Mouse (Mus musculus): ENCODE results near the gene Olfr1333.
"Not testable (repeated sequence)": the region's sequence is repeated elsewhere in the genome, so short reads cannot be mapped to it uniquely, and the experiment has no call there.

Olfr1333 gene

GRCm38 (mm10) chr4:118836179-118836578 is at the start of gene Olfr1333:
Olfr1333 (minus strand) TSS chr4:118836279.
- DNase-seq: no peak

GRCm38 (mm10) chr4:118867566-118867965 is 31.5 kb upstream of the Olfr1333 start:
- no peak for DNase-seq

GRCm38 (mm10) chr4:118864349-118864748 is 28.3 kb upstream of the Olfr1333 start, which contains the start of gene Olfr1331:
Olfr1331 (plus strand) TSS chr4:118864649.
- DNase-seq: no peak

- no peak for DNase-seq
These were observed 26.6 kb upstream of the Olfr1333 start for GRCm38 (mm10) chr4:118862704-118863103.

- no peak for DNase-seq
These were observed 25.7 kb upstream of the Olfr1333 start for GRCm38 (mm10) chr4:118861791-118862190.

GRCm38 (mm10) chr4:118818921-118819320 is 17.2 kb downstream of the Olfr1333 start:
- no peak for DNase-seq

- DNase-seq: no peak
These were observed 26.2 kb downstream of the Olfr1333 start, which contains the start of gene Olfr1335 for GRCm38 (mm10) chr4:118809844-118810243. Olfr1335 (minus strand) TSS chr4:118809944.

- DNase-seq: not testable (repeated sequence)
These were observed 43.3 kb downstream of the Olfr1333 start for GRCm38 (mm10) chr4:118792796-118793195.

- DNase-seq: no peak
These were observed 53.6 kb downstream of the Olfr1333 start, which contains the start of gene Olfr1337 for GRCm38 (mm10) chr4:118782486-118782885. Olfr1337 (minus strand) TSS chr4:118782586.
